Comparison of ENCODE assay signal across 8 mouse cellular contexts in genomic region chr7:97579976-97580842, GRCm38 (mm10). TPM values are rescaled to one million over a fixed set of nuclear protein-coding genes. Genes with fewer than 3 reads are reported as not detected.
DNase-seq lines count a peak whose midpoint lies in the region; ATAC-seq lines count a peak whose summit lies in the region.

No protein-coding gene starts in this region.

- H3K4me2 ChIP-seq in intestine, embryonic 16.5 days (ENCODE audit: low read depth, low read length), result peak overlapping the region; percentile 70
- H3K4me2 ChIP-seq in limb, embryonic 11.5 days (ENCODE audit: low read depth, severe bottlenecking), result peak overlapping the region; percentile 84
- peak overlapping the region; percentile 78 for H3K4me2 ChIP-seq in midbrain, embryonic 12.5 days (replicated peaks)

- H3K27ac ChIP-seq in intestine, embryonic 16.5 days (ENCODE audit: low read length), result peak overlapping the region; percentile 98
- peak overlapping the region; percentile 95 for H3K27ac ChIP-seq in limb, embryonic 11.5 days (replicated peaks; ENCODE audit: low read depth, low read length)
- H3K27ac ChIP-seq in midbrain, embryonic 12.5 days (replicated peaks), result peak overlapping the region; percentile 98

- peak; percentile 51 for DNase-seq in layer of hippocampus, adult 11-12 months (ENCODE audit: low spot score)
- DNase-seq in layer of hippocampus, adult 9-10 months (ENCODE audit: low spot score), result no peak
- peak; percentile 83 for DNase-seq in embryo, embryonic 9.5 days (ENCODE audit: extremely low spot score)
- DNase-seq in gastrocnemius, postnatal 4 days (ENCODE audit: low spot score in 2 of 2), result peak; percentile 40 to 43
- DNase-seq in limb, embryonic 11.5 days (ENCODE audit: low spot score), result peak; percentile 74
- DNase-seq in spleen, adult 12 weeks (ENCODE audit: low spot score), result peak; percentile 46

- no peaks in the 10 kb centered on the region for H3K36me3 ChIP-seq in intestine, embryonic 16.5 days (ENCODE audit: control insufficient read depth, insufficient read depth, low read length)
- H3K36me3 ChIP-seq in limb, embryonic 11.5 days (ENCODE audit: control insufficient read depth, insufficient read depth, low read length), result no peaks in the 10 kb centered on the region
- no peaks in the 10 kb centered on the region for H3K36me3 ChIP-seq in midbrain, embryonic 12.5 days

- WGBS in intestine, embryonic 16.5 days, result under 1% methylated on average over 47 of the region's 65 CpGs
- under 1% methylated on average over 47 of the region's 65 CpGs for WGBS in limb, embryonic 11.5 days
- under 1% methylated on average over 53 of the region's 65 CpGs for WGBS in midbrain, embryonic 12.5 days

- H3K4me3 ChIP-seq in intestine, embryonic 16.5 days (ENCODE audit: low read length), result peak overlapping the region; percentile 100
- H3K4me3 ChIP-seq in limb, embryonic 11.5 days (ENCODE audit: low read depth, low read length), result peak overlapping the region; percentile 96
- peak overlapping the region; percentile 88 for H3K4me3 ChIP-seq in midbrain, embryonic 12.5 days

- ATAC-seq in intestine, embryonic 16.5 days, result peak; percentile 33
- peak; percentile 26 for ATAC-seq in limb, embryonic 11.5 days (ENCODE audit: insufficient number of reproducible peaks, low FRiP score, low TSS enrichment, low read depth)
- ATAC-seq in midbrain, embryonic 12.5 days (ENCODE audit: low FRiP score, low read depth), result peak; percentile 44

- no peaks in the 10 kb centered on the region for H3K27me3 ChIP-seq in intestine, embryonic 16.5 days (replicated peaks; ENCODE audit: control insufficient read depth, insufficient read depth, low read length)
- no peaks in the 10 kb centered on the region for H3K27me3 ChIP-seq in limb, embryonic 11.5 days (ENCODE audit: control insufficient read depth, insufficient read depth, low read length)
- no peaks in the 10 kb centered on the region for H3K27me3 ChIP-seq in midbrain, embryonic 12.5 days

- peaks cover 6% of the 10 kb centered on the region for H3K4me1 ChIP-seq in intestine, embryonic 16.5 days (ENCODE audit: control insufficient read depth, insufficient read depth, low read length)
- no peaks in the 10 kb centered on the region for H3K4me1 ChIP-seq in limb, embryonic 11.5 days (ENCODE audit: control insufficient read depth, insufficient read depth, low read length)
- peaks cover 14% of the 10 kb centered on the region for H3K4me1 ChIP-seq in midbrain, embryonic 12.5 days

- peak overlapping the region; percentile 100 for H3K9ac ChIP-seq in intestine, embryonic 16.5 days (ENCODE audit: low read depth, low read length)
- peak overlapping the region; percentile 96 for H3K9ac ChIP-seq in limb, embryonic 11.5 days (ENCODE audit: low read length)
- H3K9ac ChIP-seq in midbrain, embryonic 12.5 days (replicated peaks), result peak overlapping the region; percentile 99

- H3K9me3 ChIP-seq in intestine, embryonic 16.5 days (ENCODE audit: control insufficient read depth, low read length), result peaks cover 3% of the 10 kb centered on the region; the same call in 1 of the 2 replicates
- H3K9me3 ChIP-seq in limb, embryonic 11.5 days (ENCODE audit: control insufficient read depth, low read length), result no peaks in the 10 kb centered on the region
- H3K9me3 ChIP-seq in midbrain, embryonic 12.5 days, result no peaks in the 10 kb centered on the region

RNA-seq across cellular contexts. Expression of gene Rsf1, which starts 0.5 kb away (rescaled TPM):
- total RNA-seq in gastrocnemius, postnatal 4 days (2021), result 10 to 100 TPM; 24.0 to 26.1 TPM
- polyA plus RNA-seq in intestine, embryonic 16.5 days (2015; fragmentation: Nextera tagmentation; extraction: Ambion mirVana), result 11.9 and 16.0 TPM in 2 replicates
- polyA plus RNA-seq in limb, embryonic 11.5 days (2014; fragmentation: Nextera tagmentation; extraction: Ambion mirVana), result 29.2 and 29.7 TPM in 2 replicates
- 31.6 and 33.2 TPM in 2 replicates for polyA plus RNA-seq in midbrain, embryonic 12.5 days (2016; fragmentation: Nextera tagmentation; extraction: Ambion mirVana)

RNA-seq across cellular contexts. Expression of gene Aamdc, which starts 0.9 kb away (rescaled TPM):
- total RNA-seq in gastrocnemius, postnatal 4 days (2021), result 100 to 1,000 TPM in 1 of 2 experiments, 10 to 100 TPM in 1; 99.2 to 120 TPM
- polyA plus RNA-seq in intestine, embryonic 16.5 days (2015; fragmentation: Nextera tagmentation; extraction: Ambion mirVana), result 78.6 and 81.8 TPM in 2 replicates
- 43.4 and 43.5 TPM in 2 replicates for polyA plus RNA-seq in limb, embryonic 11.5 days (2014; fragmentation: Nextera tagmentation; extraction: Ambion mirVana)
- polyA plus RNA-seq in midbrain, embryonic 12.5 days (2016; fragmentation: Nextera tagmentation; extraction: Ambion mirVana), result 33.4 and 35.3 TPM in 2 replicates
